14 mouse cellular contexts compared by ENCODE assay signal in genomic region chr11:74756631-74757030, GRCm38 (mm10). TPM values are rescaled to one million over a fixed set of nuclear protein-coding genes. Genes with fewer than 3 reads are reported as not detected.
DNase-seq lines count a peak whose midpoint lies in the region; ATAC-seq and TF ChIP-seq lines count a peak whose summit lies in the region.
"Had no signal": no experiment of that assay in that cellular context is flagged by ENCODE, and none has a peak within 500 bp of the region (broad histone marks: within the 10 kb centered on the region; RNA-seq: fewer than 3 reads in every experiment).

No protein-coding gene starts in this region.

- H3K9ac ChIP-seq in neural tube, embryonic 15.5 days (replicated peaks): no peak overlapping the region

- TF ChIP-seq CTCF in lung, adult 2 months (IDR thresholded peaks at IDR 0.05; ENCODE audit: insufficient read depth, low read length): no peak

- ATAC-seq in neural tube, embryonic 15.5 days (ENCODE audit: low FRiP score): no peak
- ATAC-seq: Patski had no signal

- no peak for TF ChIP-seq POLR2A in lung, adult 2 months (IDR thresholded peaks at IDR 0.05; ENCODE audit: borderline replicate concordance, extremely low read depth, low read depth, low read length)

- H3K9me3 ChIP-seq in heart, embryonic 10.5 days: no peaks in the 10 kb centered on the region
- H3K9me3 ChIP-seq in neural tube, embryonic 15.5 days (replicated peaks): no peaks in the 10 kb centered on the region

- H3K27me3 ChIP-seq in heart, embryonic 10.5 days (ENCODE audit: insufficient read depth, poor library complexity, severe bottlenecking): no peaks in the 10 kb centered on the region
- H3K27me3 ChIP-seq in neural tube, embryonic 15.5 days (replicated peaks): no peaks in the 10 kb centered on the region
- H3K27me3 ChIP-seq: Patski had no signal

- WGBS in heart, embryonic 10.5 days: 38% methylated on average over 2 of the region's 2 CpGs
- WGBS in lung, adult 2 months: 49% methylated on average over 2 of the region's 2 CpGs
- 63% methylated on average over 2 of the region's 2 CpGs for WGBS in neural tube, embryonic 15.5 days

- H3K36me3 ChIP-seq in heart, embryonic 10.5 days: no peaks in the 10 kb centered on the region
- H3K36me3 ChIP-seq in neural tube, embryonic 15.5 days: no peaks in the 10 kb centered on the region

- H3K27ac ChIP-seq in heart, embryonic 10.5 days: peak overlapping the region; percentile 67
- no peak overlapping the region for H3K27ac ChIP-seq in neural tube, embryonic 15.5 days (replicated peaks)
- H3K27ac ChIP-seq: macrophage had no signal

- 0 out of 2 replicates have a peak, but pooled peaks cover 8% of the 10 kb centered on the region for H3K4me1 ChIP-seq in heart, embryonic 10.5 days
- H3K4me1 ChIP-seq in lung, adult 2 months (ENCODE audit: control insufficient read depth, insufficient read depth, low read length): no peaks in the 10 kb centered on the region
- peaks cover 1% of the 10 kb centered on the region for H3K4me1 ChIP-seq in neural tube, embryonic 15.5 days

- peak; percentile 96 for DNase-seq in heart, adult 11 months
- DNase-seq in heart, embryonic 10.5 days (ENCODE audit: low spot score): no peak
- DNase-seq in heart, postnatal 4 days: peak; percentile 65
- peak; percentile 78 for DNase-seq in lung, adult 2 months
- no peak for DNase-seq in left cerebral cortex, adult 11 months (ENCODE audit: low spot score)
- no peak for DNase-seq in adrenal gland, adult 18-20 months (ENCODE audit: low spot score in 2 of 2)
- DNase-seq in B cell, adult 2 months: no peak
- DNase-seq: adrenal gland, postnatal 14 days; cerebellum, adult 18-20 months; embryo, embryonic 11 days; thymus, postnatal 4 days had no signal

- H3K4me2 ChIP-seq in neural tube, embryonic 15.5 days: no peak overlapping the region

- no peak overlapping the region for H3K4me3 ChIP-seq in heart, embryonic 10.5 days
- no peak overlapping the region for H3K4me3 ChIP-seq in lung, adult 2 months (replicated peaks; ENCODE audit: extremely low read depth, low read depth, low read length)
- H3K4me3 ChIP-seq in neural tube, embryonic 15.5 days (replicated peaks): no peak overlapping the region

RNA-seq across cellular contexts. Expression of gene Mettl16, which starts 14.0 kb away (rescaled TPM):
- polyA plus RNA-seq in heart, embryonic 10.5 days (2016; fragmentation: Nextera tagmentation; extraction: Ambion mirVana): 43.2 and 52.9 TPM in 2 replicates
- total RNA-seq in heart, postnatal 4 days (2021): 10 to 100 TPM; 15.2 to 16.9 TPM
- 2.5 and 2.6 TPM in 2 replicates for polyA plus RNA-seq in lung, adult 2 months (2012; rRNA removed)
- total RNA-seq in adrenal gland, adult 18-20 months (2021): 10 to 100 TPM; 30.8 to 42.7 TPM
- 45.5 and 53.7 TPM in 2 replicates for polyA plus RNA-seq in neural tube, embryonic 15.5 days (2015; fragmentation: Nextera tagmentation; extraction: Ambion mirVana)

RNA-seq across cellular contexts. Expression of gene Pafah1b1, which starts 32.2 kb away (rescaled TPM):
- polyA plus RNA-seq in heart, embryonic 10.5 days (2016; fragmentation: Nextera tagmentation; extraction: Ambion mirVana): 47.2 and 55.8 TPM in 2 replicates
- total RNA-seq in heart, postnatal 4 days (2021): 100 to 1,000 TPM; 265 to 269 TPM
- polyA plus RNA-seq in lung, adult 2 months (2012; rRNA removed): 15.3 and 28.8 TPM in 2 replicates
- 100 to 1,000 TPM; 185 to 188 TPM for total RNA-seq in adrenal gland, adult 18-20 months (2021)
- polyA plus RNA-seq in neural tube, embryonic 15.5 days (2015; fragmentation: Nextera tagmentation; extraction: Ambion mirVana): 54.9 and 55.3 TPM in 2 replicates

Comparison
In these comparisons a context has a peak if more than half of its experiments do, and no peak if none do; other contexts are left out.
1. DNase-seq: peak in heart, adult 11 months (single experiment), heart, postnatal 4 days (single experiment) and lung, adult 2 months (single experiment); none in heart, embryonic 10.5 days (single experiment), left cerebral cortex, adult 11 months (single experiment), adrenal gland, adult 18-20 months (0 of 2) and B cell, adult 2 months (0 of 2).
2. RNA of gene Mettl16, which starts 14.0 kb away (polyA plus RNA-seq): 43.2 to 52.9 TPM in heart, embryonic 10.5 days and 45.5 to 53.7 TPM in neural tube, embryonic 15.5 days; 2.5 to 2.6 TPM in lung, adult 2 months; every median in the first group is over 10 times any median in the second.